Mouse (Mus musculus) megakaryocyte, embryonic 14.5 days (primary cell): ENCODE measurements around the gene L3mbtl1. TPM values are rescaled to one million over a fixed set of nuclear protein-coding genes. Genes with fewer than 3 reads are reported as not detected.

Experiments
- H3K27me3 ChIP-seq: replicated peaks from 2 replicates; pipeline ENCODE3; 2012; ENCODE audit warnings: inconsistent platforms
- H3K36me3 ChIP-seq: replicated peaks from 2 replicates; pipeline ENCODE3; 2012; ENCODE audit warnings: low read length, inconsistent platforms, mixed read lengths
- H3K4me1 ChIP-seq: 2 replicates; pipeline ENCODE4 v1.6.1; 2012; ENCODE audit warnings: inconsistent platforms
- H3K4me3 ChIP-seq: replicated peaks from 2 replicates; pipeline ENCODE3; 2012; ENCODE audit warnings: moderate library complexity, mild to moderate bottlenecking, inconsistent platforms
- H3K9me3 ChIP-seq: 2 replicates; pipeline ENCODE4 v1.6.1; 2012; ENCODE audit warnings: inconsistent platforms
- FLI1 ChIP-seq: IDR thresholded peaks from 2 replicates; pipeline ENCODE4 v1.6.1; 2012; ENCODE audit warnings: low read length, inconsistent platforms, mixed read lengths
- GATA1 ChIP-seq: IDR thresholded peaks from 3 replicates; pipeline ENCODE4 v1.6.1; 2012; ENCODE audit warnings: mixed read lengths, low read length, inconsistent platforms, borderline replicate concordance
- polyA plus RNA-seq: library from polyadenylated mRNA; stranded (reverse); fragments of >175 nt; gene quantifications from 2 replicates; pipeline ENCODE4 v1.2.3, GENCODE M21; 2012; ENCODE audit warnings: low replicate concordance; ENCODE audit not compliant: insufficient read depth

L3mbtl1 gene
- polyA plus RNA-seq, 1 experiment: 0.51 TPM

DNA sequence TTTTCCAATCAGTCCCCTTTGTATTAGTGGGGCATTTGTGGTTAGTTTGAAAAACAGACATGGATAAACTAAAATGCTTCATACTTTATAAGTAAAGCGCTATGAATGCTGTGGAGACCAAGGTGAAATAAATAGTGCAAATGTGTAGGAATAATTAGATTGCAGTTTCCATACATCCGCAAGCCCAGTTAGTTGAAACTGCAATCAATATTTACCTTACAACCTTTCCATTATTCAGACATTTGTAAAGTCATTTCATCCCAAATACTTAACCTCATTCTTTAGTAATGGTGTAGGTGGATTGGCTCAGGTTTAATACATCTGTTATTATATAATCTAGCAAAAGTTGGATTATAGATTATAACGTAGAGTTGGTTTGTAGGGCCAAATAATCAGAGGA lies 7.6 kb upstream of the L3mbtl1 start:
- peaks cover 79% of the 10 kb centered on the region for H3K36me3 ChIP-seq
- no peak overlapping the region for H3K4me3 ChIP-seq
- peaks cover 16% of the 10 kb centered on the region for H3K4me1 ChIP-seq
- no peaks in the 10 kb centered on the region for H3K9me3 ChIP-seq
- TF ChIP-seq FLI1 (no peak), GATA1 (no peak)
- H3K27me3 ChIP-seq: no peaks in the 10 kb centered on the region

DNA sequence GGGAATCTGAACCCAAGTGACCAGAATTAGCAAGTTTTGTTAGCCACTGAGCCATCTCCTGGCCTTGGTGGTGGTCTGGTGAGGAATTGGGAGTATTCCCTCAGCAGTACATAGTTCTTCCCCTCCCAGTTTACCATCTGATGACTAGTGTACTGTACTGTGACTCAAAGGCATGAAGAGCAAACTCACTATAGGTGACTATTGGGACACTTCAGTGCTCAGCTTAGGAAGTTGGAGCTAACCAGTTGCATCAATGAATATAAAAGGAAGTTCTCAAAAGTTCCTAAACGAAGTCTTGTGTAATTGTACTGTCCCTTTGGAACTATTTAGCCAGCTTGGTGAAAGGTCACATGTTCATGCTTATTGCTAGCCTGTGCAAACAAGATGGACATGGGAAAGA lies 3.7 kb upstream of the L3mbtl1 start:
- Histone ChIP-seq H3K4me1 (peaks cover 16% of the 10 kb centered on the region), H3K27me3 (peaks cover 25% of the 10 kb centered on the region), H3K36me3 (peaks cover 67% of the 10 kb centered on the region), H3K9me3 (no peaks in the 10 kb centered on the region), H3K4me3 (no peak overlapping the region)
- TF ChIP-seq FLI1: no peak
- TF ChIP-seq GATA1: no peak

- H3K9me3 ChIP-seq: no peaks in the 10 kb centered on the region
- no peak for TF ChIP-seq GATA1
- no peak for TF ChIP-seq FLI1
- peak overlapping the region; percentile 91 for H3K4me3 ChIP-seq
- H3K4me1 ChIP-seq: peaks cover 22% of the 10 kb centered on the region
- H3K36me3 ChIP-seq: peaks cover 24% of the 10 kb centered on the region
- H3K27me3 ChIP-seq: peaks cover 41% of the 10 kb centered on the region
These were observed 659 bp downstream of the L3mbtl1 start for GRCm38 (mm10) chr2:162943931-162944330.

DNA sequence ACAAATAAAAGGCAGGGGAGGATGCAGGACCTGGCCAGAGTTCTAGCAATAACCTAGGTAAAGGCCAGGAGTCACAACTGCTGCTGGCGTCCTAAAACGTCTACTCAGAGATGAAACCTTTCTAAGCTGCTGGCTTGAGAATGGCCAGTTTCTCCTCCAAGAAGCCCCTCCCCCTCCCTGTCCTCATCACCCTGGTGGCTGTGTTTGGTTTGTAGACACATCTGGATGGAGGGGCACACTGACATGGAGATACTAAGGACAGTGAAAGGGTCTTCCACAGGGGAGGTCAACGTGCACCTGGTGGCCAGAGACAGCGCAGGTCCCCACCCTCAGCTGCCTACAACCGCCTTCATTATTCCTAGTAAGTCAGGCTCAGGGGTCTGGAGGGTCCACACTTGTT lies 3.7 kb downstream of the L3mbtl1 start:
- Histone ChIP-seq H3K9me3 (0 out of 2 replicates have a peak, but pooled peaks cover 10% of the 10 kb centered on the region), H3K27me3 (peaks cover 39% of the 10 kb centered on the region), H3K4me1 (peaks cover 22% of the 10 kb centered on the region), H3K4me3 (no peak overlapping the region), H3K36me3 (no peaks in the 10 kb centered on the region)
- TF ChIP-seq GATA1 (no peak), FLI1 (no peak)

- H3K4me1 ChIP-seq: peaks cover 19% of the 10 kb centered on the region
- H3K9me3 ChIP-seq: 0 out of 2 replicates have a peak, but pooled peaks cover 10% of the 10 kb centered on the region
- TF ChIP-seq FLI1 (no peak), GATA1 (no peak)
- no peaks in the 10 kb centered on the region for H3K36me3 ChIP-seq
- no peak overlapping the region for H3K4me3 ChIP-seq
- H3K27me3 ChIP-seq: peaks cover 36% of the 10 kb centered on the region
These were observed 4.5 kb downstream of the L3mbtl1 start for GRCm38 (mm10) chr2:162947736-162948135.

DNA sequence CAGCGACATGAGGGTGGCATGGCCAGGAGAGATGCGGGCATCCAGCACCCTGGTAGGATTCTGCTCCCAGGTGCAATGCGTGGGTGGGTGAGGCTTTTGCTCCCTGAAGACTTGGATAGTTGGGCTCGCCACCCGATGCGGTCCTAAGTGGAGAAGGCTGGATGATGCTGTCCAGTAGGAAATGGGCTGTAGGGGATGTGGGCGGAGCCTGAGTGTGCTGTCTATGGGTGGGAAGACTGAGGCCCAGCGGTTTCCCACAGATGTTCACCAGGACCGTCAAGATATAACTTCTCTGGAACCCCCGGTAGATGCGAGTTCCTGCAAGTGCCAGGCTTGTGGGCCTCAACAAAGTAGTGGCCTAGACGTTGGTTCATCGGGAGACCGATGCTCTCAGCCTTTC lies 4.9 kb downstream of the L3mbtl1 start:
- H3K4me1 ChIP-seq: peaks cover 14% of the 10 kb centered on the region
- no peaks in the 10 kb centered on the region for H3K36me3 ChIP-seq
- no peak for TF ChIP-seq FLI1
- no peak for TF ChIP-seq GATA1
- 0 out of 2 replicates have a peak, but pooled peaks cover 10% of the 10 kb centered on the region for H3K9me3 ChIP-seq
- H3K27me3 ChIP-seq: peaks cover 31% of the 10 kb centered on the region
- peak overlapping the region; percentile 30 for H3K4me3 ChIP-seq

DNA sequence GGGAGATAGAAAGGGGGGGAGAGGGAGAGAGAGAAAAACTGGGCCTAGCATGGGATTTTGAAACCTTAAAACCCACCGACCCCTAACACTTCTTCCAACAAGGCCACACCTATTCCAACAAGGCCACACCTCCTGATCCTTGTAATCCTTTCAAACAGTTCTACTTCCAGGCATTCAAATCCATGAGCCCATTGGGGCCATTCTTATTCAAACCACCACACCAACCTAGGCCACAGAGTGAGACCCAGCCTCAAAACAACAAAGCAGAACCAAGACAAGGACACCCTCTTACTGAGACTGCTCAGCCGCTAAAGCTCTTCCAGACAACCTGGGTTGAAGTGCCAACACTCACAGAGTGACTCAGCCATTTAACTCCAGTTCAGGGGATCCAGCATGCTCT lies 7.5 kb downstream of the L3mbtl1 start:
- peaks cover 20% of the 10 kb centered on the region for H3K27me3 ChIP-seq
- 0 out of 2 replicates have a peak, but pooled peaks cover 10% of the 10 kb centered on the region for H3K9me3 ChIP-seq
- no peak overlapping the region for H3K4me3 ChIP-seq
- H3K36me3 ChIP-seq: no peaks in the 10 kb centered on the region
- no peak for TF ChIP-seq GATA1
- peaks cover 6% of the 10 kb centered on the region for H3K4me1 ChIP-seq

DNA sequence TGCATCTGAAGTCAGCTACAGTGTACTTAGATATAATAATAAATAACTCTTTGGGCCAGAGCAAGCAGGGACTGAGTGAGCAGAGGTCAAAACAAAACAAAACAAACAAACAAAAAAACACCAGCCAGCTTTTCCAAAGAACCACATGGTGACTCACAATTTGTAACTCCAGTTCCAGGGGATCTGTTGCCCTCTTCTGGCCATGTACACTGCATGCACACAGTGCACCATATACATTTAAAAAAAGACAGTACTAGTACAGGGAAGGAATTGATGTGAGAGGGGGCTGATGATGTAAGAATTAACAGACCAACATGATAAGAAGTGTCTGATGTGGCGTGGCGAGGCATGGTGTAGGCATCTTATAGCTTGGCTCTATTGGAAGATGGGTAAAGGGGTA lies 13.6 kb downstream of the L3mbtl1 start:
- no peaks in the 10 kb centered on the region for H3K9me3 ChIP-seq
- no peak overlapping the region for H3K4me3 ChIP-seq
- no peak for TF ChIP-seq FLI1
- no peak for TF ChIP-seq GATA1
- H3K27me3 ChIP-seq: peaks cover 32% of the 10 kb centered on the region
- H3K4me1 ChIP-seq: no peaks in the 10 kb centered on the region
- no peaks in the 10 kb centered on the region for H3K36me3 ChIP-seq

GRCm38 (mm10) chr2:162961321-162961720 lies 18.0 kb downstream of the L3mbtl1 start:
- Histone ChIP-seq H3K36me3 (no peaks in the 10 kb centered on the region), H3K4me3 (no peak overlapping the region), H3K9me3 (no peaks in the 10 kb centered on the region), H3K27me3 (peaks cover 50% of the 10 kb centered on the region), H3K4me1 (no peaks in the 10 kb centered on the region)
- TF ChIP-seq FLI1 (no peak), GATA1 (no peak)

DNA sequence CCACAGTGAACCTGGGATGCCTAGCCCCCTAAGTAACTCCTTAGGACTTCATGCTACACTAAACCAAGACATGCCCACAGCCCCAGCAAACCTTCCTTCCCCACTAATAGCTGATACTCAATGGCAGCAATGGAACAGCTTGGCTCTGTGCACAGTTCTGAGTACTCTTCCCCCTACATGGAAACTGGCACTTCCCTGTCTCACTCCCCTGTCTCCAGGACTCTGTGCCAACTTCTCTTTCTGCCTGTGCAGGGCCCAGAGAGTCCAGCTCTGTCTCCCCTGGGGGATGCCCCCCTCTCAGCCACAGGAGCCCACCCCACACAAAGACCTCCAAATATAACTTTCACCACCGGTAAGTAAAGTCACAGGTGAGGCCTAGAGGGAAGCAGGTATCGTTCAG lies 23.5 kb downstream of the L3mbtl1 start:
- H3K4me1 ChIP-seq: no peaks in the 10 kb centered on the region
- TF ChIP-seq GATA1 (no peak), FLI1 (no peak)
- peaks cover 62% of the 10 kb centered on the region for H3K27me3 ChIP-seq
- H3K36me3 ChIP-seq: no peaks in the 10 kb centered on the region
- H3K4me3 ChIP-seq: no peak overlapping the region
- no peaks in the 10 kb centered on the region for H3K9me3 ChIP-seq

DNA sequence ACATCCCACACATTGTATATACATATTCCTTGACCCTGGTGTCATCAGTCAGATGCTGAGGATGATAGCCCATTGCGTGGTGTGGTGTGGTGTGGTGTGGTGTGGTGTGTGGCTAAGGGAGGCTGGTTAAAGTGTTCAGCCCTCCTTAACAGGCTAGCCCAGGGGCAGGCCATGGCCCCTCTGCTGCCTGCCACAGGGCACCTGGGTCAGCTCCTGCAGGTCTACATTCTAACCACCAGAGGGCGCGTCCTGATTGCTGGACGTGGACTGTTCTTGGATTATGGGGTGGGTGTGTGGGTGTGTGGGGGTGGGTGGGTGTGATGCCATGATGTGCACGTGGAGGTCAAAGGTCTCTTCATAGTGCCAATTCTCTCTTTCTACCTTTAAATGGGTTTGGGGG lies 25.1 kb downstream of the L3mbtl1 start:
- Histone ChIP-seq H3K4me1 (no peaks in the 10 kb centered on the region), H3K4me3 (no peak overlapping the region), H3K36me3 (no peaks in the 10 kb centered on the region), H3K9me3 (no peaks in the 10 kb centered on the region), H3K27me3 (peaks cover 65% of the 10 kb centered on the region)
- no peak for TF ChIP-seq GATA1
- no peak for TF ChIP-seq FLI1
